Mouse (Mus musculus) ES-Bruce4 (cell line): Measurements from ENCODE around the gene Nanos3.
A peak's percentile ranks its signal among the peaks of the same experiment; 100 is the strongest.

Source experiments
- CTCF ChIP-seq: IDR thresholded peaks from one replicate; pipeline ENCODE4 v1.8.1; 2011; ENCODE audit warnings: low read depth, low read length
- EP300 ChIP-seq: IDR thresholded peaks from 2 replicates; pipeline ENCODE4 v1.6.1; 2011; ENCODE audit warnings: low read depth, low read length; ENCODE audit not compliant: insufficient read depth
- POLR2A ChIP-seq: IDR thresholded peaks from one replicate; pipeline ENCODE4 v1.8.1; 2011; ENCODE audit warnings: low read length; ENCODE audit not compliant: insufficient read depth

- TF ChIP-seq CTCF (no peak), POLR2A (no peak), EP300 (peak; percentile 61; the same call in 1 of the 2 replicates)
Measured at GRCm38 (mm10) chr8:84189603-84190002, 4.6 kb upstream of the Nanos3 start.
